Mouse (Mus musculus): ENCODE results near the gene Sdhb. TPM values are rescaled to one million over a fixed set of nuclear protein-coding genes. Genes with fewer than 3 reads are reported as not detected.

Sdhb gene
- polyA plus RNA-seq, 1 experiment from 2014 or later: 448 TPM

DNA sequence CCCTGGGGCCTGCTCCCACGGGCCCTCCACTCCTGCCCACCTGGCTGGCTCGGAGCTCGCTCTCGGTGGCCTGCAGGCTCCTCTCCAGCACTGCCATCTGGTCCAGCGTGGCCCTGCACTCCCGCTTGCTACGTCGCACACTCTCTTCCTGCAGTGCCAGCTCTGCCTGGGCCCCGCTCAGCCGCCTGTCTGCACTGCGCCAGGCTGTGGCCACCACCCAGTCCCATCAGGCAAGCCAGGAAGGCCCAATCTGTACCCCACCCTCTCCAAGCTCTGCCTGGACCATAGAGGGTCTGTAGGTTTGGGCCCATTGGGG, 60.6 kb downstream of the Sdhb start:
- no peak overlapping the region for H3K4me3 ChIP-seq (replicated peaks)
- H3K9me3 ChIP-seq (replicated peaks): no peaks in the 10 kb centered on the region
- H3K36me3 ChIP-seq: peaks cover 77% of the 10 kb centered on the region
- H3K9ac ChIP-seq: no peak overlapping the region
- peak overlapping the region; percentile 85 for H3K27ac ChIP-seq
- no peak overlapping the region for H3K4me2 ChIP-seq
- ATAC-seq (replicated peaks; ENCODE audit: low FRiP score): no peak
- H3K27me3 ChIP-seq: no peaks in the 10 kb centered on the region
- peaks cover 48% of the 10 kb centered on the region for H3K4me1 ChIP-seq
- 60% methylated on average over 11 of the region's 11 CpGs for WGBS

- Histone ChIP-seq H3K4me2 (no peak overlapping the region), H3K27me3 (no peaks in the 10 kb centered on the region), H3K27ac (0 out of 2 replicates have a peak overlapping the region, but pooled peaks have one; percentile 20), H3K4me1 (peaks cover 33% of the 10 kb centered on the region), H3K4me3 (replicated peaks) (no peak overlapping the region), H3K9me3 (replicated peaks) (no peaks in the 10 kb centered on the region), H3K9ac (no peak overlapping the region), H3K36me3 (peaks cover 78% of the 10 kb centered on the region)
- 68% methylated on average over 9 of the region's 9 CpGs for WGBS
- no peak for ATAC-seq (replicated peaks; ENCODE audit: low FRiP score)
Measured at GRCm38 (mm10) chr4:141024052-141024451, 63.0 kb downstream of the Sdhb start.

GRCm38 (mm10) chr4:141024992-141025391, 64.0 kb downstream of the Sdhb start:
- no peak for ATAC-seq (replicated peaks; ENCODE audit: low FRiP score)
- Histone ChIP-seq H3K9ac (no peak overlapping the region), H3K36me3 (peaks cover 78% of the 10 kb centered on the region), H3K27me3 (no peaks in the 10 kb centered on the region), H3K4me3 (replicated peaks) (no peak overlapping the region), H3K27ac (no peak overlapping the region), H3K4me2 (no peak overlapping the region), H3K9me3 (replicated peaks) (no peaks in the 10 kb centered on the region), H3K4me1 (peaks cover 28% of the 10 kb centered on the region)
- WGBS: 83% methylated on average over 27 of the region's 27 CpGs

Other genes starting within 250 kb of the Sdhb start
- gene Padi6, start 218.6 kb upstream of the Sdhb start, polyA plus RNA-seq (2015; fragmentation: Nextera tagmentation; extraction: Ambion mirVana): not detected in 2 replicates
- gene Padi4, start 187.0 kb upstream of the Sdhb start, polyA plus RNA-seq (2015; fragmentation: Nextera tagmentation; extraction: Ambion mirVana): 1.1 and 1.4 TPM in 2 replicates
- 0.05 and 0.08 TPM in 2 replicates for gene Padi3, start 150.6 kb upstream of the Sdhb start, polyA plus RNA-seq (2015; fragmentation: Nextera tagmentation; extraction: Ambion mirVana)
- 0.21 and 0.26 TPM in 2 replicates for gene Padi1, start 115.4 kb upstream of the Sdhb start, polyA plus RNA-seq (2015; fragmentation: Nextera tagmentation; extraction: Ambion mirVana)
- 18.7 and 21.4 TPM in 2 replicates for gene Padi2, start 54.9 kb upstream of the Sdhb start, polyA plus RNA-seq (2015; fragmentation: Nextera tagmentation; extraction: Ambion mirVana)
- 40.5 and 45.3 TPM in 2 replicates for gene Atp13a2, start 25.7 kb downstream of the Sdhb start, polyA plus RNA-seq (2015; fragmentation: Nextera tagmentation; extraction: Ambion mirVana)
- 340 and 433 TPM in 2 replicates for gene Mfap2, start 49.2 kb downstream of the Sdhb start, polyA plus RNA-seq (2015; fragmentation: Nextera tagmentation; extraction: Ambion mirVana)
- gene Crocc, start 99.3 kb downstream of the Sdhb start, polyA plus RNA-seq (2015; fragmentation: Nextera tagmentation; extraction: Ambion mirVana): 8.5 and 9.5 TPM in 2 replicates
- 80.0 and 89.4 TPM in 2 replicates for gene Necap2, start 117.2 kb downstream of the Sdhb start, polyA plus RNA-seq (2015; fragmentation: Nextera tagmentation; extraction: Ambion mirVana)
- 0.50 and 0.64 TPM in 2 replicates for gene Spata21, start 127.1 kb downstream of the Sdhb start, polyA plus RNA-seq (2015; fragmentation: Nextera tagmentation; extraction: Ambion mirVana)
- gene Szrd1, start 178.6 kb downstream of the Sdhb start, polyA plus RNA-seq (2015; fragmentation: Nextera tagmentation; extraction: Ambion mirVana): 49.6 and 50.4 TPM in 2 replicates
- 22.4 and 23.0 TPM in 2 replicates for gene Fbxo42, start 186.7 kb downstream of the Sdhb start, polyA plus RNA-seq (2015; fragmentation: Nextera tagmentation; extraction: Ambion mirVana)